Mouse (Mus musculus): Measurements from ENCODE around the gene Rara.
A peak's percentile ranks its signal among the peaks of the same experiment; 100 is the strongest.

Gene Rara

DNA sequence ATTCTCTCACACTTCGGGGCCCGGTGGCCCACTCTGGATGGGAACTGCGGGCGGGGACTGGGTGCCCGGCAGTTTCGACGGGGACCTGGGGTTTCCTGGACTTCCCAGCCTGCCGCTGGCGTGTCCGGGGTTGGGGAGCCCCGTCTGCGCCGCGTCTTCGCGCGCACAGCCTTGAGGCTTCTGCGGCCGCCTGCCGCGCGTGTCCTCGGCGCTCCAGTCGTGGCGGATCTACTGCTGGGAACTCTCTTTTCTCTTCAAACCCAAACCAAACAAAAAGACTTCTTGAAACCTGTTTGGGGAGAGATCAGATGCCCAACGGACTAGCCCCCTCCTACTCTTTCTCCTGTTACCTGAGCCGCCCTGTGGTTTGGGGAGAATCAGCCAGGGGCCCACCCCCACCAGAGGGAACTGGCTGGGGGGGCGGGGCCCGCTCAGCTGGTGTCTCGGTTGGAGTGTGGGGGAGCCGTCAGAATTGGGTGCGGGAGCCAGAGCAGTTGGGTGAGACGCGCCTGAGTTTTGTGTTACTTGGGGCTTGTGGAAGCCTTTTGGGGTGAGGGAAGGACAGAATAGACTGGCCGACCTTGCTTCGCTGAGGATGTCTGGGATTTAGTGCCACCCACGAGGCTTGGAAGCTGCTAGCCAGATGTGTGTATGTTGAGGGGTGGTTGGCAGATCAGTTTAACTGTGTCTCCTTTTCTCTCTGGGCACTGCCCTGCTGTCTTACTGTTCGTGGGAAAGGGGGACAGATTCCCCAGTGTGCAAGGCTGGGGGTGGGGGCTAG is 10.5 kb downstream of the Rara start:
- TF ChIP-seq CTCF (conservative IDR thresholded peaks at IDR 0.05; ENCODE audit: low read length) (no peak), NANOG (IDR thresholded peaks at IDR 0.05; ENCODE audit: borderline replicate concordance, low read length) (no peak)
- Histone ChIP-seq H3K4me3 (replicated peaks; ENCODE audit: low read length) (peak overlapping the region; percentile 98), H3K9me3 (ENCODE audit: low read length) (no peaks in the 10 kb centered on the region), H3K36me3 (ENCODE audit: insufficient read depth, low read length) (0 out of 2 replicates have a peak, but pooled peaks cover 8% of the 10 kb centered on the region), H3K4me1 (replicated peaks; ENCODE audit: low read depth, low read length) (peaks cover 93% of the 10 kb centered on the region), H3K27me3 (ENCODE audit: insufficient read depth, low read length) (peaks cover 31% of the 10 kb centered on the region)

DNA sequence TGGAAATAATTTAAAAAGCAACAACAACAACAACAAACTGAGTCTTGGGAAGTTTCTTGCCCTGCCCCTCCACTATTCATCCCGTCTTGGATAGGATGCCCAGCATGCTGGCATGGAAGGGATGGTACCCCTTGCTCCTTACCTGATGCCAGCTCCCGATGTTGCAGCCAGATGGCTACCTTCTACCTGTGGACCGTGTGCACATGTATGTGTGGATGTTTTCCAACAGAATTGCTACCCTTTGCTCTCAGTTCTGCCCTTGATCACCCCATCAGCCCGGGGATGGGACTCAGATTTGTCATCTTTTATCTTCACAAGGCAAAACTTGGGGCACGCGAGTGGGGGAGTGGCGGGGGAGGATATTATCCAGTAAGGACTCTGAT is 11.1 kb downstream of the Rara start:
- Histone ChIP-seq H3K9me3 (ENCODE audit: low read length) (no peaks in the 10 kb centered on the region), H3K4me3 (replicated peaks; ENCODE audit: low read length) (peak overlapping the region; percentile 98), H3K27me3 (ENCODE audit: insufficient read depth, low read length) (peaks cover 27% of the 10 kb centered on the region), H3K4me1 (replicated peaks; ENCODE audit: low read depth, low read length) (peaks cover 93% of the 10 kb centered on the region), H3K36me3 (ENCODE audit: insufficient read depth, low read length) (0 out of 2 replicates have a peak, but pooled peaks cover 8% of the 10 kb centered on the region)
- no peak for TF ChIP-seq CTCF (conservative IDR thresholded peaks at IDR 0.05; ENCODE audit: low read length)
- no peak for TF ChIP-seq NANOG (IDR thresholded peaks at IDR 0.05; ENCODE audit: borderline replicate concordance, low read length)
- TF ChIP-seq POU5F1 (IDR thresholded peaks at IDR 0.05; ENCODE audit: borderline replicate concordance, low read length) = no peak

DNA sequence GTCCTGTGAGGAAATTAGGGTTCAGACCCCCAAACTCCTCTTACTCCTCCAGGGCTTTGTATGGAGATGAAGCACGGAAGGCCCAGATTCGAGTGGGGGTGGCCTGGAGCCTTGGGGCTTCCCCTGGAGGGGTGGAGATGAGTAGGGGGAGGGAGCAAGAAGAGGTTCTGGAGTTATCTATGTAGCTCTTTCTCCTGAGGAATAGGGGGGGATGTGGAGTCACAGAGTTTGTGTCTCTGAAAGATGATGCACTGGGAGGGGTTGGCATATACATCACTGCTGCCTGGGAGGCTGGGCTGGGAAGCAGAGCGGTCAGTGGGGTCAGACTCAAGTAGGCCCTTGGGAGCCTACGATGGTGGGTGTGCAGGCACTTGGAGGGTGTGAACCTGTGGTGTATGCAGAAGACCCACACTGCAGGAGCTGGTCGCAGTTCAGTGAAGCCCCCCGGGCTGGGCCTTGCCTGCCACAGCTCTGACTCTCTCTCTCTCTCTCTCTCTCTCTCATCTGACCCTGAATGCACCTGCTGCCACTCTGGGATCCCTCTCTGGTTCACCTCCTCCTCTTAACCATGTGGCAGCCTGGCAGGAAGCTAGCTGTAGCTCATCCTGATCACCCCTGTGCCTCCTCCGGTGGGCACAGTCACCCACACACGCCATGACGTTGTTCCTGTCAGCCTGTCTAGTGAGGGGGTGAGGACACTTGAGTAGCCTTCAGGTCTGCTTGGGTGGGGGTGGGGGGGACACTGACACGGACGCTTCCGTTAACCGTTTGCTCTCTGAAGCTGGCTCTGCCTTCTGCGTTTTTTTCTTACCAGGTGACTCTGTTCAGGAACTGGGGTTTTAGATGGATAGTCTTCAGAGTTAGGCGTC is 11.7 kb downstream of the Rara start:
- TF ChIP-seq POU5F1 (IDR thresholded peaks at IDR 0.05; ENCODE audit: borderline replicate concordance, low read length) = no peak
- TF ChIP-seq CTCF (conservative IDR thresholded peaks at IDR 0.05; ENCODE audit: low read length) = no peak
- TF ChIP-seq NANOG (IDR thresholded peaks at IDR 0.05; ENCODE audit: borderline replicate concordance, low read length) = no peak
- Histone ChIP-seq H3K27me3 (ENCODE audit: insufficient read depth, low read length) (peaks cover 22% of the 10 kb centered on the region), H3K4me3 (replicated peaks; ENCODE audit: low read length) (peak overlapping the region; percentile 98), H3K9me3 (ENCODE audit: low read length) (0 out of 2 replicates have a peak, but pooled peaks cover 2% of the 10 kb centered on the region), H3K36me3 (ENCODE audit: insufficient read depth, low read length) (peaks cover 10% of the 10 kb centered on the region; the same call in 1 of the 2 replicates), H3K4me1 (replicated peaks; ENCODE audit: low read depth, low read length) (peaks cover 93% of the 10 kb centered on the region)

DNA sequence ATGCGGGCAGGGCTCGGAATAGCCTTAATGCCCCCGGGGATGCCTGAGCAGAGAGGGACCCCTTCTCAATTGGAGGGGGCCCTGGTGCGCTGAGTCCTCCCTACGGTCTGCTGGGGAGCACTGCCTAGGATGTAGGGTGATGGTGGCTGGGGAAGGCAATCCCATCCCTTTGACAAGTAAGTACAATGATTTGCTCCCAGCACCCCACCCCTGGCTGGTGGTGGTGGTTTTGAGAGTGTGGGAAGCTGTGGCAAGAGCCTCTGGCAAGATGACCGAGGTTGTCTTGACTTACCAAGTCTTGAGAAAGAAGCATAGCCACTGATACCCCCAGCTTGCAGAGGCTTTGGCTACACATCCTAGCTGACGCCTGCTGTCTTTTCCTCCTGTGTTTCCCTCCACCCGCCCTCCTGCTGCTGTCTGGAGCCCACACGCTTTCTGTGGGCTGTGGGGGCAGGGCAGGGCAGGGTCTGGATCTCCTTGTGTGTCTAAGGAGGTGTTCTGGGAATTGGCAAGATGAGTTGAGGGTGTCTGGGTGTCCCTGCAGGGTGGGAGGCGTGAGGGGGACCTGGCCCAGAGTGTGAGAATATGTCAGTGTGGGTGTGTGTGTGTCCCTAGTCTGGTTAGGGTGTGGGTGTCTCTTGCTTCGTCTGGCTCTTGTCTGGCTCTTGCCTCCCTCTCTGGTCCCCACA is 12.5 kb downstream of the Rara start:
- Histone ChIP-seq H3K4me1 (replicated peaks; ENCODE audit: low read depth, low read length) (peaks cover 92% of the 10 kb centered on the region), H3K9me3 (ENCODE audit: low read length) (peaks cover 8% of the 10 kb centered on the region; the same call in 1 of the 2 replicates), H3K4me3 (replicated peaks; ENCODE audit: low read length) (peak overlapping the region; percentile 98), H3K27me3 (ENCODE audit: insufficient read depth, low read length) (peaks cover 15% of the 10 kb centered on the region), H3K36me3 (ENCODE audit: insufficient read depth, low read length) (peaks cover 17% of the 10 kb centered on the region; the same call in 1 of the 2 replicates)
- TF ChIP-seq NANOG (IDR thresholded peaks at IDR 0.05; ENCODE audit: borderline replicate concordance, low read length) (no peak), CTCF (conservative IDR thresholded peaks at IDR 0.05; ENCODE audit: low read length) (no peak), POU5F1 (IDR thresholded peaks at IDR 0.05; ENCODE audit: borderline replicate concordance, low read length) (no peak)

DNA sequence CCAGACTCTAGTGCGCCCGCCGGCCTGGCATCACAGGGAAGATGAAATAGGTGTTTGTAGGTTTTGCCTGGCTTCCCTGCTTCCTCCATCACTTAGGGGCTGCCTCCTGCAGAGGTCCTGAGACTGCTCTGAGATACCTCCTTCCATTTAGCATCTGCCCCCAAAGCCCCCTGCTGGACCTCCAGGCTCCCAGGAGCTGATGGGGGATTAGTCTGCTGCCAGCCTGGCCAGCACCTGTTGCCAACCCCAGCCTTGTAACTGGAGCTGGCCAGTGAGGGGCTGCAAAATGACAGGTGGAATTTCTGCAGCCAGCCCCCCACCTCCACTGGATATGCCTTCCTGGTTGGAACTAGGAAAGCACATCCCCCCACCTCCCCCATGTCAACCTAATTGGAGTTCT is 13.2 kb downstream of the Rara start:
- H3K9me3 ChIP-seq (ENCODE audit: low read length) = peaks cover 8% of the 10 kb centered on the region; the same call in 1 of the 2 replicates
- H3K36me3 ChIP-seq (ENCODE audit: insufficient read depth, low read length) = peaks cover 19% of the 10 kb centered on the region
- peaks cover 90% of the 10 kb centered on the region for H3K4me1 ChIP-seq (replicated peaks; ENCODE audit: low read depth, low read length)
- peaks cover 10% of the 10 kb centered on the region for H3K27me3 ChIP-seq (ENCODE audit: insufficient read depth, low read length)
- no peak for TF ChIP-seq POU5F1 (IDR thresholded peaks at IDR 0.05; ENCODE audit: borderline replicate concordance, low read length)
- TF ChIP-seq CTCF (conservative IDR thresholded peaks at IDR 0.05; ENCODE audit: low read length) = no peak
- no peak for TF ChIP-seq NANOG (IDR thresholded peaks at IDR 0.05; ENCODE audit: borderline replicate concordance, low read length)
- H3K4me3 ChIP-seq (replicated peaks; ENCODE audit: low read length) = peak overlapping the region; percentile 98

DNA sequence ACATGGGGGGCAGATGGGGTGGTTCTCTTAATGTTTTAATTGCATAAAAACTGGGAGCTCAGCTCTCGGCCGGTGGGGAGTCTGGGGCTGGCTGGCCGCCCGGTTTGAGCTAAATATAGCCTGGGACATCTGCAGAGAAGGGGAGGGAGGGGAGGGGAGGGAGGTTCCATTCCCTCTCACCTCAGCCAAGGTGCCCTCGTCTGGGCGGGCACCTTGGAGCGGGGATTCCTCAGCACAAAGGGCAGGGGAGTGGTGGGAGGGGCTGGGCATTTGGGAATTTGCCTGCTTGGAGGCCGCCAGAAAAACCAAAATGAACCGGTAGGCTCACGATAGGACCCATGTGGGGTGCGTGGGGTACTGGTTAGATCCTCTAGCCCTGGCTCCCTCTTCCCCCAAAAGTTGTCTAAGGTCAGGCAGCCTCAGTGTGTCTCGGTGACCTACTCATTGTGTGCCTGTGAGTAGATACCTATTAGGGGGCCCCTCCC is 13.8 kb downstream of the Rara start:
- Histone ChIP-seq H3K9me3 (ENCODE audit: low read length) (peaks cover 8% of the 10 kb centered on the region; the same call in 1 of the 2 replicates), H3K4me1 (replicated peaks; ENCODE audit: low read depth, low read length) (peaks cover 89% of the 10 kb centered on the region), H3K4me3 (replicated peaks; ENCODE audit: low read length) (peak overlapping the region; percentile 98), H3K27me3 (ENCODE audit: insufficient read depth, low read length) (peaks cover 4% of the 10 kb centered on the region), H3K36me3 (ENCODE audit: insufficient read depth, low read length) (peaks cover 24% of the 10 kb centered on the region)
- no peak for TF ChIP-seq CTCF (conservative IDR thresholded peaks at IDR 0.05; ENCODE audit: low read length)
- TF ChIP-seq NANOG (IDR thresholded peaks at IDR 0.05; ENCODE audit: borderline replicate concordance, low read length) = no peak
- TF ChIP-seq POU5F1 (IDR thresholded peaks at IDR 0.05; ENCODE audit: borderline replicate concordance, low read length) = no peak

DNA sequence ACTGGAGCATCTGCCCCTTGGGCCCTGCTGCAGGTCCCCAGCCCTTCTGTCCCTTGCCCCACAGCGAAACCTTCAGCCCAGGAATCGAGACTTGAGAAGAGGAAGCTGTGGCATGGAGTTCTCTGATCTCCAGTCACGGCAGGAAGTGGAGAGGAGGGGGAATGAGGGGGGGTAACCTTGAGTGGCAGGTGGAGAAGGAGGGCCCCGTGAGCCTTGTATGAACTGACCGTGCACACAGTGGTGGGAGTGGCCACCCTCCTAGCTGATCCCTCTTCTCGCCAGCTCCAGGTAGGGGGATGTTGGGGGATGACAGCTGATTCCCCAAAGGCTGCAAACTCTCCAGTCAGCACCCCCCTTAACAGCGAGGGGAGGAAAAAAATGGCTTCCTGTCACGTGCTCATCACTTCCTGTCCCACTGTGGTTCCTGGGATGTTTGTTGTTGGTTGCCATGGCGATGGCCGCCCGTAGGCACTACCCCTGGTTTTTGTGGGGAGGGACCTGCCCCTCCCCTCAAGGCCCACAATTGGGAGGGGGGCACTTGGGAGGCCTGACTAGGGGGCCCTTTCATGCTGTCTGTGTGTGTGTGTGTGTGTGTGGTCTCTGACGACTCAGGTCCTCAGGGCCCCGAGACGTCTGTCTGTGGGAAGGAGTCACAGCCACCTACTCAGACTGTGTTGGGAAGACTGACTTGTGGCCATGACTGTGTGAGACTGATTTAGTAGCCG is 14.4 kb downstream of the Rara start:
- no peak for TF ChIP-seq CTCF (conservative IDR thresholded peaks at IDR 0.05; ENCODE audit: low read length)
- no peak for TF ChIP-seq NANOG (IDR thresholded peaks at IDR 0.05; ENCODE audit: borderline replicate concordance, low read length)
- Histone ChIP-seq H3K9me3 (ENCODE audit: low read length) (peaks cover 8% of the 10 kb centered on the region; the same call in 1 of the 2 replicates), H3K36me3 (ENCODE audit: insufficient read depth, low read length) (peaks cover 25% of the 10 kb centered on the region), H3K4me3 (replicated peaks; ENCODE audit: low read length) (peak overlapping the region; percentile 98), H3K27me3 (ENCODE audit: insufficient read depth, low read length) (no peaks in the 10 kb centered on the region; the same call in 1 of the 2 replicates), H3K4me1 (replicated peaks; ENCODE audit: low read depth, low read length) (peaks cover 84% of the 10 kb centered on the region)

Measured in E14TG2a.4 (cell line).